Mouse (Mus musculus) kidney, adult 11 months (tissue): ENCODE data around the gene 4930442H23Rik.
"Not testable (repeated sequence)": the region's sequence is repeated elsewhere in the genome, so short reads cannot be mapped to it uniquely, and the experiment has no call there.

Experiments used
- DNase-seq: peaks from one replicate; pipeline ENCODE4 v3.0.0; 2022

Gene 4930442H23Rik

GRCm38 (mm10) chr10:81183805-81184204 is at the start of gene 4930442H23Rik:
4930442H23Rik (minus strand) TSS chr10:81183849.
- no peak for DNase-seq

GRCm38 (mm10) chr10:81233226-81233585 is 49.6 kb upstream of the 4930442H23Rik start:
- no peak for DNase-seq

- DNase-seq: peak; percentile 89
Observed at GRCm38 (mm10) chr10:81232580-81233225, 49.1 kb upstream of the 4930442H23Rik start, which contains the start of gene Zfr2. Zfr2 (plus strand) TSS chr10:81233155.

DNA sequence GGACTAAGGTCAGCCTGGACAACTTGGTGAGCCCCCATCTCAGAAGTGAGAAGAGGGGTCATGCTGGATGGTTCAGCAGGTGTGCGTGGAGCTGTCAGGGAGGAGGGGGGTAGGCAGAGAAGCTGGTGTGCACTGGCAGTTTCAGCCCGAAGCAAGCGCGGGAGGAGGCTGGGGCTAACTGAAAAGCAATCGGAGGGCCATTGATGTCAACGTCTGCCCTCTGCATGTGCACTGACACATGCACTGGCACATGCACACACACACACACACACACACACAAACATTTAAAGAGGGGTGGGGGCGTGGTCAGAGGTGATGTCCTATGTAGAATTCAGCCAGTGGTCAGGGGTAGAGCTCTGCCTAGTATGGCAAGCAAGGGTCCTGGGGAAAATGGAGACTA is 47.8 kb upstream of the 4930442H23Rik start:
- no peak for DNase-seq

DNA sequence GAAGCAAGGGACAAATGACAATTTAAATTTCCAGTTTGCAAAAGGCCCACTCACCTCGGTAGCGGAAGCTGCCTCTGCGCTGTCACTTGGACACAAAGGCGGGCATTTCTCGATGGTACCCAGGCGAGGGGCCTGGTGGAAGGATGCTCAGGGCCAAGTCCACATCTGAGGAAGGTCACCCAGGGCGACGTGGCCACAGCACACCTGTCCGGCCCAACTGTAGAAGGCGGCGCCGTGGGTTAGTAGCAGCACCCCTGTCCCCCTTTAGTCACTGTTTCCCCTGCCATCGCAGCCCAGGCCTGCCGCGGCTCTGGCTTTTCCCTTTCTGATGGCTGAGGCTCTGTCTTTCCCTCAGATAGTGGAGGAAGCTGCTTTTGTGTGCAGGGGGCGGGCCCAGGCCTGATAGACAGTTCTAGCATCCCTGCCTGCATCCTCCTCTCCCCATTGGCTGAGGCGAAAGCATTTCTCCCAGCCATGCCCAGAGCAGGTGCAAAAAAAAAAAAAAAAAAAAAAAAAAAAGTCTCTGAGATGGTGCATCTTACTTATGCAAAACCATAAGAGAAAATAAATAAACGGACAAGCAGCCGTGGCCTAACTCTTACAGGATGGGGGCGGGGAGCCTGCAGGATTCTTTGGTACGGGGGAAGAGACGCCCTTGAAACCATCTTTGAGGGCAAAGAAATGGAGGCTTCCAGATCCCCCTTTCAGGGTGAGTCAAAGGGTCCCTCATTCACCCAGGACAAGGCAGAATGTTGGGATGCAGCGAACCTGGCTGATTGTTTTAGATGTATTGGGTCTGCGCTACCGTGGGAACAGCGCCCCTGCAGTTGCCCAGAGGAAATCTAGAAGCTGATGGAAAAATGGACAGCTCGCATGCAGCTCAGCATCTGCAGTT is 47.0 kb upstream of the 4930442H23Rik start, which contains the start of gene Atcay:
Gene Atcay (minus strand): TSS at position 396 of the 895 bp plus-strand sequence.
- no peak for DNase-seq

DNA sequence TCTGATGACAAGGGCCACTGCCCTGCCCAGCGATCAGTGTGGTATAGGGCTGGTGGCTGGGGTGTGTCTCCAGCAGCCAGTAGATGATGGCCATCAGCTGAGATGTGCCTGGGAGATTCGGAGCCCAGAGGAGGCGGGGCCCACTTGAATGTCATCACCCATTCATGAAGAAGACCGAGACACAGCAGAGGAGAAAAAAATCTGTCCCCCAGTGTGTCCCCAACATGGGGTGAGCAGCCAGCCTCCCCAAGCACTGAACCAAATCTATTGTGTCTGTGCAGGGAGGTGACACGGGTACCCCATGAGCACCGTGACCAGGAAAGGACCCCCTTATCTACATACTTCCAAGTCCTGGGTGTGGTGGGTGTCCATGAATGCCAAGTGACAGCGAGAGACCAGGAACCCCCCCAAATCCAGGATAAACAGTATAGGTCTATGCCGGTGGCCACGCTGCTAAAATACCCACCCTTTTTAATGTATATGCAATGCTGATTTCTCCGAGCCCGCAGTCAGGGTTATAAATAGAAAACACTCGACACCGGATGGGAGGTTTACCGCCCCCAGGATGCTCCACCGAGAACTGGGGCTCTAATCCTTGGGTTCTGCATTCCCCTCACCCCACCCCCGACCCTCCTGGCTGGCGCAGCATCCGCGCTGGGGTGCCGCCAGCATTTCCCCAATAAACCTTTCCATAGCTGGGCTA is 46.2 kb upstream of the 4930442H23Rik start:
- no peak for DNase-seq

GRCm38 (mm10) chr10:81223731-81224130 is 40.1 kb upstream of the 4930442H23Rik start:
- not testable (repeated sequence) for DNase-seq

DNA sequence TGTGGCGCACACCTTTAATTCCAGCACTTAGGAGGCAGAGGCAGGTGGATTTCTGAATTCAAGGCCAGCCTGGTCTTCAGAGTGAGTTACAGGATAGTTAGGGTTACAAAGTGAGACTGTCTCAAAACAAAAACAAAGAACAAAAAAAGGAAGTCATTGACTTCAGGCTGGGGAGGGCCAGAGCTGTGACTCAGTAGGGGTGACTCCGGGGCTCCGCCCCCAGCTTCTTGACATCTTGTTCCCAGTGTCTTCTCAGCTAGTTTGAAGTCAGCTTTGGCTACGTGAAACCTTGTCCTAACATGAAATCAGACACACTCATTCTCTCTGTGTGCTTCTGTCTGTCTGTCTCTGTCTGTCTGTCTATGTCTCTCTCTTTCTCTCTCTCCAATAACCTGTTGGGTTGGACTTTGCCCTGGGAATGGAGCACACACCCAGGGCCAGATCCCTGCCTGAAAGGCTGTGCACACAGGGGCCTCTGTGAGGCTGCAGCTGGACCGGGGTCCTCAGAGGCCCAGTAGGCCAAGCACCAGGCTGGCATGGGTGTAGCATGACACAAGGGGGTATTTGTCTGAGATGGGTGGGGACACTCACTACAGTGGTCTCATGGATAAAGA is 37.9 kb upstream of the 4930442H23Rik start:
- DNase-seq: no peak

- peak; percentile 60 for DNase-seq
Observed at GRCm38 (mm10) chr10:81217964-81218363, 34.3 kb upstream of the 4930442H23Rik start.

DNA sequence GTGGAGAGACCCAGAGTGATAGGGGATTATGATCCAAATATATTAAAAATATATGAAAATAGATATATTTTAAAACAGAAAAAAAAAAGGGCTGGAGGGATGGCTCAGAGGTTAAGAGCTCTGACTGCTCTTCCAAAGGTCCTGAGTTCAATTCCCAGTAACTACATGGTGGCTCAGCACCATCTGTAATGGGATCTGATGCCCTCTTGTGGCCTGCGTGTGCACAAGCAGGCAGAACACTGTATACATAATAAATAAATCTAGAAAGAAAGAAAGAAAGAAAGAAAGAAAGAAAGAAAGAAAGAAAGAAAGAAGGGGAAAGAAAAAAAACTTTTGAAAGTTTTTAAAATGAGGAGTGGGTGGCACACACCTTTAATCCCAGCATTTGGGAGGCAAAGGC is 33.6 kb upstream of the 4930442H23Rik start:
- not testable (repeated sequence) for DNase-seq

DNA sequence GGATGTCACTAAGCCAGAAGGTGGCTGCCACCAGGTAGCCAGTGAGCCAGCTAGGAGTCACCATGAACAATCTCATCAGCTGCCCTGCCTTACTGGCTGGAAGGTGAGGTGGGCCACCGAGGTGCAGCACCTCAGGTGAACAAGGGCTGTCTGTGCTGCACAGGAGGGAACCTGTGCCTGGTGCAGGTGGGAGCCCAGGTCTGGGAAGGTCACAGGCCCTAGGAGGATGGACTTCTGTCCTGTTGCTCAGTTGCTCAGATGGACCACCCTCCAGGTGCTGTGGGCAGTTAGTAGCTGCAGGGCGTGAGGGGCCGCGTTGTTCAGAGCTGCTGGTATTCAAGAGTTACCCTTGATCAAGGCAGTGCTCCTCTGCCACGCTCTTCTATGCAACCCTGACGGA is 33.2 kb upstream of the 4930442H23Rik start:
- DNase-seq: no peak

GRCm38 (mm10) chr10:81216260-81216659 is 32.6 kb upstream of the 4930442H23Rik start:
- DNase-seq: no peak

GRCm38 (mm10) chr10:81210154-81210553 is 26.5 kb upstream of the 4930442H23Rik start:
- no peak for DNase-seq

- no peak for DNase-seq
Observed at GRCm38 (mm10) chr10:81204137-81204536, 20.5 kb upstream of the 4930442H23Rik start.

GRCm38 (mm10) chr10:81202978-81203720 is 19.5 kb upstream of the 4930442H23Rik start:
- DNase-seq: no peak

DNA sequence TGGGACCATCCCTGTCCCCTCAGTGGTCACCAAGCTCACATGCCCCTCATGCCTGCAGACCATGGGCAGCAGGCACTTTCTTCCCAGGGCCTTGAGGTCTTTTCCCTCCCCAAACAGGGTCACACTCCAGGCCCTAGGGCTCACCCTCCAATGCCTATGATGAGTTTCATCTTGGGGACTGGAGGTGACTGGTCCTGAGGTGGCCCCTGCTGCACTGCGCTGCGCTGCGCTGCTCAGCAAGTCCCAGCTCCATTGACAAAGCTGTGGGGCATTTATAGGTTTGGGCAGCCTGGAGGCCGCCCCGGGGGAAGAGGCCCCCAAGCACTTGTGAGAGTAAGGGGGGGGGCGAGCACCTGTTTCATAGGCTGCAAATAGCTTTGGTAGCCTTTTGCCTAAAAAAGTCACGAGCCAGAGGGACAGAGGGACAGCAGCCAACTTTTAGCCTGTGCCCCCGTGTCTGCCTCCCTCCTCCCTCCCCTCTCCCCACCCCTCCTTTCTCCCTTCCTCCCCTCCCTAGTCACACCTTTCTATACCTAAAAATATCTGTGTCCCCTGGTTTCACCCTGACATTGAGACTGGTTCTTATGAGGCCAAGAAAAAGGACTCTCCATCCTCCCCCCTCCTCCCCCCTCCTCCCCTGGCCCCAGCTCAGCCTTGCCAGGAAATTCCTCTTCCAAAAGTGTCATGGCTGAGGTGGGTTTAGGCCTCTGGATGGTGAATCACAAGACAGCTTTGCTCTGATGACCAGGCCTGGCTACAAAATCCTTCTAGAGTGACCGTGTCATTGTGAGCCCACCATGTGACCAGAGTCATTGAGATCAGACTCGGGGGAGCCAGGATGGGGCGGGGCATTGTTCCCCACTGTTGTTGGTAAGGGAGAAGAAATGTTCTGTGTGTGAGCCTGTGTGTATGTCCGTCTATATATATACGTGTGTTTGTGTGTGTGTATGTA is 18.4 kb upstream of the 4930442H23Rik start, which contains the start of gene Nmrk2:
Gene Nmrk2 (minus strand): TSS at position 245 of the 952 bp plus-strand sequence.
- no peak for DNase-seq

- no peak for DNase-seq
Observed at GRCm38 (mm10) chr10:81200605-81201287, 17.1 kb upstream of the 4930442H23Rik start.

- DNase-seq: no peak
Observed at GRCm38 (mm10) chr10:81200141-81200540, 16.5 kb upstream of the 4930442H23Rik start.

DNA sequence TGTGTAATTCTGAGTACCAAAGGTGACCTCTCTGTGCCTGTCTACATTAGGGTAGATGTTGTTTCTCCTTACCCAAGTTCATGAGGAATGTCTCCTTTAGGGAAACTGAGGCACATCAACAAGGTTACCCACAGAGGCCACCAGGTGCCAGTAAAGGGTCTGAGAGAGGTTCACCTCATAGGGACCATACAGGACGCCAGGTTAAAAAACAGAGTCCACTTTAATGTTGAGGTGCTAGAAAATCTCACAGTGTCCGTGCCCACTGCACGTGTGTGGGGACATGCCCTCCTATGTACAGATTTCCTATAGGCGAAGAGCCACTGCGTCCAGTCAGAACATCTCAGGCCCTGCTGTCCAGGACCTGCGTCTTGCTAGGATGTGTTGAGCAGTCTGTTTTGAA is 15.3 kb upstream of the 4930442H23Rik start:
- DNase-seq: no peak

GRCm38 (mm10) chr10:81198230-81198629 is 14.6 kb upstream of the 4930442H23Rik start:
- peak; percentile 30 for DNase-seq
